9 mouse cellular contexts compared by ENCODE assay signal in the genomic region with DNA sequence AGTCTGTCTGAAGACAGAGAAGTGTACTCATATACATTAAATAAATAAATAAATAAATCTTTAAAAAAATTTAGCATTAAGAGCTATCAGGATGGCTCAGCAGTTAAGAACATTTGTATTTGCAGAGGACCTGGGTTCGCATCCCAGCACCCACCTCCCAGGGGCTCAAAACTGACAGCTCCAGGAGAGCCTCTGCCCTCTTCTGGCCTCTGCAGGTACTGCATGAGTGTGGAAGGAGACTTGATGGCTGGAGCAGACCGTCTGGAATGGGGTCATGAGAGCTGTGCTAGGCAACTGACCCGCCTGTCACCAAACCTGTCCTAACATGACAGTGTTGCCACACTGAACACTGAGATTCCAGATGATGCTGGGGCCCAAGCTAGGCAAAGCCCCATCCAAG.
DNase-seq lines count a peak whose midpoint lies in the region; ATAC-seq and TF ChIP-seq lines count a peak whose summit lies in the region.
"Had no signal": no experiment of that assay in that cellular context is flagged by ENCODE, and none has a peak within 500 bp of the region (broad histone marks: within the 10 kb centered on the region; RNA-seq: fewer than 3 reads in every experiment).

No protein-coding gene starts in this region.

- H3K9me3 ChIP-seq in ES-Bruce4 (replicated peaks; ENCODE audit: control insufficient read depth, insufficient read depth, low read length, poor library complexity, severe bottlenecking): no peaks in the 10 kb centered on the region
- H3K9me3 ChIP-seq in lung, postnatal 0 days (ENCODE audit: low read length): no peaks in the 10 kb centered on the region

- TF ChIP-seq POLR2A in kidney, adult 2 months (IDR thresholded peaks at IDR 0.05; ENCODE audit: low read depth, low read length): no peak
- no peak for TF ChIP-seq POLR2A in ES-Bruce4 (IDR thresholded peaks at IDR 0.05; ENCODE audit: insufficient read depth, low read length)

- peak; percentile 42; the same call in 1 of the 2 replicates for TF ChIP-seq CTCF in kidney, adult 2 months (conservative IDR thresholded peaks at IDR 0.05; ENCODE audit: insufficient read depth, insufficient read length, low read depth, low read length)
- peak; percentile 80 for TF ChIP-seq CTCF in ES-Bruce4 (IDR thresholded peaks at IDR 0.05; ENCODE audit: low read depth, low read length)
- peak; percentile 53 for TF ChIP-seq CTCF in lung, postnatal 0 days (IDR thresholded peaks at IDR 0.05)

- no peaks in the 10 kb centered on the region for H3K27me3 ChIP-seq in kidney, adult 2 months (replicated peaks; ENCODE audit: control insufficient read depth, insufficient read depth, low read length)
- no peaks in the 10 kb centered on the region for H3K27me3 ChIP-seq in ES-Bruce4 (ENCODE audit: control insufficient read depth, insufficient read depth, low read length, poor library complexity, severe bottlenecking)
- no peaks in the 10 kb centered on the region for H3K27me3 ChIP-seq in lung, postnatal 0 days (replicated peaks; ENCODE audit: insufficient read depth, low read length)

- TF ChIP-seq EP300 in ES-Bruce4 (IDR thresholded peaks at IDR 0.05; ENCODE audit: insufficient read depth, low read depth, low read length): no peak
- TF ChIP-seq EP300 in lung, postnatal 0 days (IDR thresholded peaks at IDR 0.05): no peak

- H3K27ac ChIP-seq in kidney, adult 2 months (ENCODE audit: insufficient read depth, low read depth, low read length): no peak overlapping the region
- H3K27ac ChIP-seq in ES-Bruce4 (ENCODE audit: insufficient read depth, low read length): no peak overlapping the region
- no peak overlapping the region for H3K27ac ChIP-seq in lung, postnatal 0 days (ENCODE audit: low read length)

- H3K4me1 ChIP-seq in kidney, adult 2 months (ENCODE audit: control insufficient read depth, insufficient read depth, low read length): no peaks in the 10 kb centered on the region
- no peaks in the 10 kb centered on the region for H3K4me1 ChIP-seq in ES-Bruce4 (ENCODE audit: control insufficient read depth, insufficient read depth, low read length)
- H3K4me1 ChIP-seq in lung, postnatal 0 days (ENCODE audit: insufficient read depth, low read depth, low read length): no peaks in the 10 kb centered on the region

- ATAC-seq in lung, postnatal 0 days: no peak

- H3K4me3 ChIP-seq in kidney, adult 2 months (ENCODE audit: insufficient read depth, low read depth, low read length): no peak overlapping the region
- no peak overlapping the region for H3K4me3 ChIP-seq in ES-Bruce4 (ENCODE audit: low read depth, low read length)
- H3K4me3 ChIP-seq in lung, postnatal 0 days (ENCODE audit: low read depth, low read length): no peak overlapping the region
- H3K4me3 ChIP-seq: erythroblast, embryonic 14.5 days had no signal

- WGBS in kidney, adult 2 months: 85% methylated on average over 3 of the region's 3 CpGs
- WGBS in lung, postnatal 0 days: 72% methylated on average over 3 of the region's 3 CpGs

- H3K9ac ChIP-seq in ES-Bruce4 (ENCODE audit: low read depth, poor library complexity, severe bottlenecking): no peak overlapping the region
- no peak overlapping the region for H3K9ac ChIP-seq in lung, postnatal 0 days (replicated peaks; ENCODE audit: low read depth)

- no peak overlapping the region for H3K4me2 ChIP-seq in lung, postnatal 0 days (replicated peaks; ENCODE audit: low read depth, low read length)

- no peaks in the 10 kb centered on the region for H3K36me3 ChIP-seq in kidney, adult 2 months (ENCODE audit: control insufficient read depth, insufficient read depth, low read length)
- H3K36me3 ChIP-seq in ES-Bruce4 (ENCODE audit: control insufficient read depth, insufficient read depth, low read length, poor library complexity, severe bottlenecking): no peaks in the 10 kb centered on the region
- no peaks in the 10 kb centered on the region for H3K36me3 ChIP-seq in lung, postnatal 0 days (ENCODE audit: insufficient read depth, low read length)

- DNase-seq in kidney, adult 2 months: no peak
- no peak for DNase-seq in kidney, adult 8-10 months
- peak; percentile 48 for DNase-seq in A20 (ENCODE audit: low read depth, low spot score)
- no peak for DNase-seq in lung, postnatal 0 days (ENCODE audit: low spot score)
- no peak for DNase-seq in frontal cortex, postnatal 25 days (ENCODE audit: low spot score in 2 of 2)
- DNase-seq in left cerebral cortex, adult 18-20 months (ENCODE audit: low spot score in 2 of 2): no peak
- DNase-seq: left cerebral cortex, postnatal 4 days had no signal
